Mouse (Mus musculus) cortical plate, adult 2 months (tissue): ENCODE data around the gene Rtbdn. TPM values are rescaled to one million over a fixed set of nuclear protein-coding genes. Genes with fewer than 3 reads are reported as not detected.
A peak's percentile ranks its signal among the peaks of the same experiment; 100 is the strongest.

Experiments
- H3K27ac ChIP-seq: fragments of 200-500 bp; 2 replicates; pipeline ENCODE4 v1.5.1; 2012; ENCODE audit warnings: low read length, control low read depth, inconsistent platforms; ENCODE audit not compliant: insufficient read depth
- H3K4me1 ChIP-seq: fragments of 200-500 bp; 2 replicates; pipeline ENCODE4 v1.6.1; 2011; ENCODE audit warnings: low read length; ENCODE audit not compliant: control insufficient read depth, insufficient read depth
- H3K4me3 ChIP-seq: fragments of 200-500 bp; 2 replicates; pipeline ENCODE4 v1.5.1; 2011; ENCODE audit warnings: mild to moderate bottlenecking, low read length, control low read depth; ENCODE audit not compliant: insufficient read depth
- CTCF ChIP-seq: fragments of 200-500 bp; IDR thresholded peaks from 2 replicates; pipeline ENCODE4 v1.5.1; 2011; ENCODE audit warnings: mild to moderate bottlenecking, control low read depth, low read length; ENCODE audit not compliant: insufficient read depth; ENCODE audit errors: extremely low read depth
- POLR2A ChIP-seq: fragments of 200-500 bp; IDR thresholded peaks from 2 replicates; pipeline ENCODE4 v1.6.1; 2011; ENCODE audit warnings: mild to moderate bottlenecking, low read length, control low read depth; ENCODE audit not compliant: insufficient read depth; ENCODE audit errors: extremely low read depth
- polyA plus RNA-seq: library from polyadenylated mRNA; depleted of rRNA; stranded (reverse); fragments of >200 nt; gene quantifications from 2 replicates; pipeline ENCODE4 v1.2.3, GENCODE M21; 2012

Gene Rtbdn
- polyA plus RNA-seq, 1 experiment: 6.1 TPM

- H3K4me3 ChIP-seq: no peak overlapping the region
- TF ChIP-seq CTCF (no peak), POLR2A (no peak)
- no peak overlapping the region for H3K27ac ChIP-seq
- H3K4me1 ChIP-seq: peaks cover 7% of the 10 kb centered on the region; the same call in 1 of the 2 replicates
Measured at GRCm38 (mm10) chr8:84982499-84983011, 35.8 kb downstream of the Rtbdn start.

GRCm38 (mm10) chr8:84984294-84985048 is 37.7 kb downstream of the Rtbdn start:
- Histone ChIP-seq H3K4me3 (peak overlapping the region; percentile 55; the same call in 1 of the 2 replicates), H3K27ac (peak overlapping the region; percentile 94), H3K4me1 (peaks cover 7% of the 10 kb centered on the region; the same call in 1 of the 2 replicates)
- TF ChIP-seq POLR2A (no peak), CTCF (no peak)

GRCm38 (mm10) chr8:84985049-84985683 is 38.4 kb downstream of the Rtbdn start:
- H3K4me3 ChIP-seq: peak overlapping the region; percentile 55
- H3K4me1 ChIP-seq: peaks cover 7% of the 10 kb centered on the region; the same call in 1 of the 2 replicates
- TF ChIP-seq POLR2A (no peak), CTCF (no peak)
- H3K27ac ChIP-seq: peak overlapping the region; percentile 94

GRCm38 (mm10) chr8:84985684-84986378 is 39.0 kb downstream of the Rtbdn start:
- peaks cover 7% of the 10 kb centered on the region; the same call in 1 of the 2 replicates for H3K4me1 ChIP-seq

GRCm38 (mm10) chr8:84986379-84986945 is 39.7 kb downstream of the Rtbdn start:
- Histone ChIP-seq H3K27ac (peak overlapping the region; percentile 62), H3K4me3 (peak overlapping the region; percentile 55; the same call in 1 of the 2 replicates), H3K4me1 (peaks cover 7% of the 10 kb centered on the region; the same call in 1 of the 2 replicates)
- TF ChIP-seq POLR2A (no peak), CTCF (no peak)

More at GRCm38 (mm10) chr8:84985684-84986378, 39.0 kb downstream of the Rtbdn start:
- TF ChIP-seq CTCF (no peak), POLR2A (peak; percentile 95)
- Histone ChIP-seq H3K27ac (peak overlapping the region; percentile 94), H3K4me3 (peak overlapping the region; percentile 55)

GRCm38 (mm10) chr8:84987388-84987787 is 40.6 kb downstream of the Rtbdn start:
- H3K27ac ChIP-seq: no peak overlapping the region
- TF ChIP-seq CTCF: no peak
- TF ChIP-seq POLR2A: no peak
- no peak overlapping the region for H3K4me3 ChIP-seq
- H3K4me1 ChIP-seq: peaks cover 7% of the 10 kb centered on the region; the same call in 1 of the 2 replicates

GRCm38 (mm10) chr8:84987903-84988302 is 41.1 kb downstream of the Rtbdn start:
- H3K4me3 ChIP-seq: no peak overlapping the region
- TF ChIP-seq CTCF: no peak
- TF ChIP-seq POLR2A: no peak
- no peak overlapping the region for H3K27ac ChIP-seq
- H3K4me1 ChIP-seq: peaks cover 7% of the 10 kb centered on the region; the same call in 1 of the 2 replicates

- no peak for TF ChIP-seq CTCF
- no peak for TF ChIP-seq POLR2A
- H3K27ac ChIP-seq: no peak overlapping the region
- no peak overlapping the region; the same call in 1 of the 2 replicates for H3K4me3 ChIP-seq
- peaks cover 7% of the 10 kb centered on the region; the same call in 1 of the 2 replicates for H3K4me1 ChIP-seq
Measured at GRCm38 (mm10) chr8:84989311-84989731, 42.5 kb downstream of the Rtbdn start.
